Mouse (Mus musculus) erythroblast, embryonic 14.5 days (primary cell): ENCODE results near the gene Shb.

Experiments
- GATA1 ChIP-seq: IDR thresholded peaks from 2 replicates; pipeline ENCODE4 v1.6.1; 2012; ENCODE audit warnings: low read length, inconsistent platforms, mixed read lengths
- TAL1 ChIP-seq: IDR thresholded peaks from 3 replicates; pipeline ENCODE4 v1.6.1; 2012; ENCODE audit warnings: low read length, inconsistent platforms, mixed read lengths

- TF ChIP-seq GATA1 (no peak), TAL1 (no peak)
These were observed 138.6 kb downstream of the Shb start for GRCm38 (mm10) chr4:45393658-45394057.
